Mouse (Mus musculus) NIH3T3 (cell line): ENCODE measurements at regions not wholly inside any gene's neighbourhood (a gene's known extent, or its start where the extent isn't known, plus 50 kb on each side); places are given as distances from the start of the nearest gene placed in this dataset.

Source experiments
- DNase-seq: peaks from one replicate; pipeline ENCODE4 v3.0.0-alpha.2; 2012; ENCODE audit warnings: low read depth

GRCm38 (mm10) chr5:77487837-77488827 lies 80.3 kb upstream of the Igfbp7 start:
- no peak for DNase-seq

GRCm38 (mm10) chr5:77483053-77483717 lies 75.3 kb upstream of the Igfbp7 start:
- DNase-seq, result no peak

GRCm38 (mm10) chr5:77481811-77482210 lies 74.0 kb upstream of the Igfbp7 start:
- DNase-seq, result no peak

GRCm38 (mm10) chr5:77477794-77478193 lies 70.0 kb upstream of the Igfbp7 start:
- DNase-seq, result no peak

GRCm38 (mm10) chr5:77473896-77474486 lies 66.2 kb upstream of the Igfbp7 start:
- DNase-seq, result peak; percentile 31

GRCm38 (mm10) chr5:77469236-77469766 lies 61.5 kb upstream of the Igfbp7 start:
- DNase-seq, result no peak

GRCm38 (mm10) chr5:77468467-77468866 lies 60.6 kb upstream of the Igfbp7 start:
- peak; percentile 62 for DNase-seq

- peak; percentile 73 for DNase-seq
These were observed 57.2 kb upstream of the Igfbp7 start for GRCm38 (mm10) chr5:77464851-77465548.

- peak; percentile 97 for DNase-seq
These were observed 52.3 kb upstream of the Igfbp7 start for GRCm38 (mm10) chr5:77459896-77460717.
